Mouse (Mus musculus) neural tube, embryonic 13.5 days (tissue): Measurements from ENCODE around the gene Prkcd. TPM values are rescaled to one million over a fixed set of nuclear protein-coding genes. Genes with fewer than 3 reads are reported as not detected.
A peak's percentile ranks its signal among the peaks of the same experiment; 100 is the strongest.
"Not testable (repeated sequence)": the region's sequence is repeated elsewhere in the genome, so short reads cannot be mapped to it uniquely, and the experiment has no call there.

Experiments used
- ATAC-seq: fragments of 200-750 bp; cut with Nextera tagmentation; 2 replicates; pipeline ENCODE4 v1.8.0; 2017; ENCODE audit warnings: low read depth, mild to moderate bottlenecking, moderate TSS enrichment, moderate library complexity
- H3K27ac ChIP-seq: fragments of 300-500 bp; sonication (generic); replicated peaks from 2 replicates; pipeline ENCODE4 v1.5.1; 2015; ENCODE audit warnings: moderate library complexity, mild to moderate bottlenecking, inconsistent platforms
- H3K27me3 ChIP-seq: fragments of 300-500 bp; sonication (generic); 2 replicates; pipeline ENCODE4 v1.6.1; 2015; ENCODE audit warnings: mild to moderate bottlenecking, inconsistent platforms
- H3K36me3 ChIP-seq: fragments of 300-500 bp; sonication (generic); 2 replicates; pipeline ENCODE4 v1.6.1; 2015; ENCODE audit warnings: mild to moderate bottlenecking, inconsistent platforms
- H3K4me1 ChIP-seq: fragments of 300-500 bp; sonication (generic); replicated peaks from 2 replicates; pipeline ENCODE4 v1.6.1; 2015; ENCODE audit warnings: inconsistent platforms
- H3K4me2 ChIP-seq: fragments of 300-500 bp; sonication (generic); 2 replicates; pipeline ENCODE4 v1.6.1; 2015; ENCODE audit warnings: inconsistent platforms, mild to moderate bottlenecking, moderate library complexity
- H3K4me3 ChIP-seq: fragments of 300-500 bp; sonication (generic); 2 replicates; pipeline ENCODE4 v1.5.1; 2015; ENCODE audit warnings: mild to moderate bottlenecking, inconsistent platforms
- H3K9ac ChIP-seq: fragments of 300-500 bp; sonication (generic); 2 replicates; pipeline ENCODE4 v1.6.1; 2015; ENCODE audit warnings: moderate library complexity, mild to moderate bottlenecking, inconsistent platforms
- H3K9me3 ChIP-seq: fragments of 300-500 bp; sonication (generic); 2 replicates; pipeline ENCODE4 v1.6.1; 2016; ENCODE audit warnings: inconsistent platforms
- WGBS: fragments of 180-500 bp; shearing (Covaris S2); methylation state at CpG from one replicate; pipeline ENCODE4 v1.1.7; 2015; 5-methylcytosine and 5-hydroxymethylcytosine counted together
- polyA plus RNA-seq: library from polyadenylated mRNA; unstranded; fragments of >200 nt; fragmentation: Nextera tagmentation; extraction: Ambion mirVana; gene quantifications from 2 replicates; pipeline ENCODE4 v1.2.1, GENCODE M21; 2015

Gene Prkcd
- polyA plus RNA-seq, 1 experiment from 2014 or later, result 63.4 TPM

DNA sequence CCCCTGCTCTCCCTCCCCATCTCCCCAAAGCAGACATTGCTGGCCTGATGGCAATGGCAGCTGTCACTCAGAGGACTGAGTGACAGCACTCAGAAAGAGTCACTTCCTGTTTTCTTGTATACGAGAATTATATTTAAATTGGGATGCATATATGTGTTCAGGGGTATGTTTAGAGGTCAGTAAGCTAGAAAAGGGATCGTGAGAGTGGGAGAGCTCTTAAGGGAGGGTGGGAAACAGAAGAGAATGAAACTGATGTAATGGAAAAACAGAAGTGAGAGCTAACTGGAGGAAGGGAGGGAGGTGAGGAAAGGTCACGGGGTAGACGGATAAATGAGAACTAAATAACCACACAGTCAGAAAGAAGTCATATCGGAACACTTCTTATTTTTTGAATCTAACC, 46.8 kb downstream of the Prkcd start:
- WGBS, result 75% methylated on average over 5 of the region's 5 CpGs
- ATAC-seq, result no peak
- Histone ChIP-seq H3K9me3 (no peaks in the 10 kb centered on the region), H3K27ac (no peak overlapping the region), H3K4me2 (no peak overlapping the region), H3K4me3 (no peak overlapping the region), H3K9ac (no peak overlapping the region), H3K27me3 (no peaks in the 10 kb centered on the region), H3K4me1 (peaks cover 5% of the 10 kb centered on the region), H3K36me3 (peaks cover 20% of the 10 kb centered on the region)

DNA sequence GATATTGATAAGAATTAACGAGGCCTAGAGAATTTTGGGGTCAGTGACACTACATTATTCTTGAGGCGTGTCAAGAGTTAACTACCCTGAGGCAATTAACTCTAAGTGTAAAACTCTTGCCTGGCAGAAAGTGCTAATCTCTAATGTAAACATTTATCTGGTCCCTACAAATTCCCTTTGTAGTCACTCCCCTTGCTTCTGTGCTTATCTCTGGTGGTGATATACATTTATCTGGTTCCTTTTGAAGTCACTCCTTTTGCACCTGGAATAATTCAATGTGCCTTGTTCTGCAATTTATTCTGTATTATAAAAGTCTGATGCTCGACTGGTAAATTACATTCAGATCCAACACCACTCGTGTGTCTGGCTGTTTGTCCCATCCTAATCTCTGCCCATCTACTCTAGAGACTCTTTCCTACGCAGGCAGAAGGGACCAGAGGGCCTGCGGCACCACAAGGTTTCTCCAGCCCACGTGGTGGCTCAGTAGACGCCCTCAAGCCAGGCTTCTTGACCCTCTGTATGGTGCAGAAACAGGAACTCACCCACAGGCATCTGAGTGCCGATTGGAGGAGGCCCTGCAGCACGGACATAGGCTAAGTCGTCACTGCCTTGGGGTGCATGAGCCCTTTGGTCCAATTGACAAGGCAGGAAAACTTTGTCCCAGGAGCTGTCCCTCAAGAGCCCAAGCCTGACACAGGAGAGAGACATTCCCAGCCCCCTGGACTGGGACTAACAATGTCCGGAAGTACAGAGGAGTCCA, 48.5 kb downstream of the Prkcd start:
- WGBS, result 56% methylated on average over 10 of the region's 12 CpGs
- H3K27ac ChIP-seq, H3K9ac ChIP-seq, H3K4me2 ChIP-seq, H3K27me3 ChIP-seq, ATAC-seq, H3K9me3 ChIP-seq, H3K4me3 ChIP-seq, H3K4me1 ChIP-seq: not testable (repeated sequence)
- H3K36me3 ChIP-seq, result peaks cover 36% of the 10 kb centered on the region

DNA sequence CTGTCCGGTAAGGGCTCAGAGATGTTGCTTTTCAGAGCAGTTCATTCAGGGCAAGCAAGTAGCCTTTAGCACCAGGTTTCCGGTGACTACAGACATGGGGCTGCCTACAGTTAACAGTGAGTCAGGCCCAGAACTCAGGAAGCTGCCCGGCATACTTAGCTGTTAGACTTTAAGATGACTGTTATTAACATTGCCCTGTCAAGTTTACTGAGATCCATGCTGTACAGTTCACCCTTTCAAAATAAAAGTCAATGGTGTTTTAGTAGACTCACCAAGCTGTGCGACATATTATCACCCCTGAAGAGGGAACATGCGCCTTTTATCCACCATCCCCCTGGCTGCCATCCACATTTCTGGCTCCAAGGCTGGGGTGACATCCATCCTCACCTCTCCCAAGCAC, 49.8 kb downstream of the Prkcd start:
- Histone ChIP-seq H3K9ac (no peak overlapping the region), H3K4me1 (peaks cover 3% of the 10 kb centered on the region; the same call in 1 of the 2 replicates), H3K27me3 (no peaks in the 10 kb centered on the region), H3K4me3 (no peak overlapping the region), H3K27ac (no peak overlapping the region), H3K36me3 (peaks cover 48% of the 10 kb centered on the region), H3K4me2 (no peak overlapping the region), H3K9me3 (no peaks in the 10 kb centered on the region)
- ATAC-seq, result no peak
- 80% methylated on average over 5 of the region's 5 CpGs for WGBS

DNA sequence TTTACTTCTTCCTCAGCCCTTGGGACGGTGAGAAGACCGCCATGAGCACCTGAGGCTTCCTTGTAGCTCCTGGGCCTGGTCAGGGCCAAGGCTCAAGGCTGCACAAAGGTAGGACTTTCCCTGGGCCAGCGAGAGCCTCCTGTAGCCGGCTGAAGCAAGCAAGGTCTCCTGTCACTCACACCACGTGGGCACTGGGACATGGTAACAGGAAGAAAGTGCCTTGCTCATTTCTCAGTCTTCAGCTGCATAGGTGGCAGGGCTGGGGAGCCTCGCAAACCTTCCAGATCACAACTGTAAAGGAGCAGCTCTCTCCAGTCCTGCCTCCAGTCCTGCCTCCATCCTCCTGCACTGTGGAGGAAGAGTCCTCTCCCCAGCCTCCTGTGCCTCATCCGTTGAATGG, 50.2 kb downstream of the Prkcd start:
- Histone ChIP-seq H3K9me3 (no peaks in the 10 kb centered on the region), H3K4me1 (peaks cover 3% of the 10 kb centered on the region; the same call in 1 of the 2 replicates), H3K27ac (no peak overlapping the region), H3K9ac (no peak overlapping the region), H3K36me3 (peaks cover 53% of the 10 kb centered on the region), H3K4me2 (no peak overlapping the region), H3K27me3 (no peaks in the 10 kb centered on the region), H3K4me3 (no peak overlapping the region)
- WGBS, result 76% methylated on average over 7 of the region's 7 CpGs
- no peak for ATAC-seq

DNA sequence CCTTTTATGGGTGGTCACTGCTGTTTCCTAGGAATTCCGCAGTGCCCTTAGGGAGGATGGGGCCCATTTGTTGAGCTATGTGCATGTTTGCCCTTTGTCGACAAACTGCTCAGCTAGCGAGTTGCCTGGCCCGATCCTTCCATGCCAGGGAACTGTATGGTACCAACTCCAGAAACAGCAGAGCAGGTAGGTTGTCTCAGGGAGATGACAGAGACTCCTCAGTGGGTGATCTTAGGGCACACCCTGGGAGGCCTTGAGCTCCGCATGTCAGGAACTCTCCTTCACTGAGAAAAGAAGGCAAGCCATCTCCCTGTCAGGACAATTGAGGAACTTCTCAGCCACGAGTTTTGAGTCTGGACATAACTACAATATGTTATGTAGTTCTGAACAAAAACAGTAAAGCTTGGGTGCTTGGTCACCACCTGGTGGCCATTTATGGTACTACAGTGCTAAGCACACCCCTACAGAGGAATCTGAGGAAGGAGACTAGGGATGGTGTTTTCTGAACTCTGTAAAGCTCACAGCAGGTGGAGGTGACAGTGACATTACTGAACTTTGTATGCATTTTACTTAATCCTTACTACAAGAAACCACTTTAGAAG, 51.9 kb downstream of the Prkcd start:
- H3K9me3 ChIP-seq, result no peaks in the 10 kb centered on the region
- peaks cover 69% of the 10 kb centered on the region for H3K36me3 ChIP-seq
- H3K9ac ChIP-seq, result no peak overlapping the region
- ATAC-seq, result 0 out of 2 replicates have a peak, but pooled peaks have one; percentile 36
- H3K4me2 ChIP-seq, result no peak overlapping the region
- WGBS, result 66% methylated on average over 6 of the region's 6 CpGs
- H3K27ac ChIP-seq, result 0 out of 2 replicates have a peak overlapping the region, but pooled peaks have one; percentile 3
- H3K27me3 ChIP-seq, result no peaks in the 10 kb centered on the region
- no peaks in the 10 kb centered on the region for H3K4me1 ChIP-seq
- no peak overlapping the region for H3K4me3 ChIP-seq

DNA sequence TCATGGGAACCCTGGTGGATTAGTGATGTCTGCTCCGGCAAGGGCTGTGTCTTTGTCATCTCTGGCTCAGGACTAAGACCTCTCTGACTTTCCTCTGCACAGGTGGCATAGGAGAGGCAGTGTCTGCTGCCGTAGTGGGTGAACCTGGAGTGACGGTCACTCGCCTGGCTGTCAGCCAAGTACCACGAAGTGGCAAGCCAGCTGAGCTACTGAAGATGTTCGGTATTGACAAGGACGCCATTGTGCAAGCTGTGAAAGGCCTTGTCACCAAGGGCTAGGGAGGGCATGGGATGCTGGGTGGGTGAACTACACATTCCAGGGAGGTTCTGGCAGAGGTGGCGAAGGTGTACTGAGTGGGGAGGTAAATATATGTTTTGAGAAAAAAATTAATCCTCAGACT, 52.8 kb downstream of the Prkcd start:
- H3K27ac ChIP-seq, result no peak overlapping the region
- H3K36me3 ChIP-seq, result peaks cover 77% of the 10 kb centered on the region
- no peaks in the 10 kb centered on the region for H3K9me3 ChIP-seq
- ATAC-seq, result no peak
- WGBS, result 67% methylated on average over 8 of the region's 8 CpGs
- no peak overlapping the region for H3K4me3 ChIP-seq
- H3K27me3 ChIP-seq, result no peaks in the 10 kb centered on the region
- no peak overlapping the region for H3K9ac ChIP-seq
- no peak overlapping the region for H3K4me2 ChIP-seq
- no peaks in the 10 kb centered on the region for H3K4me1 ChIP-seq

DNA sequence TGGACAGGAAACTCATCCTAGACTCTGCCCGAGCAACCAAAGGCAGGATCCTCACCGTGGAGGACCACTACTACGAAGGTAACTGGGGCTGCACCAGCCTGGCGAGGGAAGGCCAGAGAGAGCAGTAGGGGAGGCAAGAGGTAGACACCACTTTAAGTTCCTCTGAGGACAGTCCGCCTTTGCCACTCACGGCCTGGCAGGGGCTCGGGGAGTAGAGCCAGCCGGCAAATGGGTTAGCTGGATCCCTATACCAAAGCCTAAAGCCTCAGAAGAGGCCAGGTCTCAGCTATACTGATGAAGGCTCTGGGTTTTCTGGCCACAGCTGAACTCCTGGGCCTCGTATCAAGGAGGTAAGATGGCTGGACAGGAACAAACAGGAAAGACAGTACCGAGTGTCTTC, 53.8 kb downstream of the Prkcd start:
- 92% methylated on average over 10 of the region's 10 CpGs for WGBS
- H3K27ac ChIP-seq, result no peak overlapping the region
- no peaks in the 10 kb centered on the region for H3K4me1 ChIP-seq
- ATAC-seq, result no peak
- H3K9me3 ChIP-seq, result no peaks in the 10 kb centered on the region
- H3K4me3 ChIP-seq, result no peak overlapping the region
- H3K9ac ChIP-seq, result no peak overlapping the region
- H3K27me3 ChIP-seq, result no peaks in the 10 kb centered on the region
- H3K36me3 ChIP-seq, result peaks cover 87% of the 10 kb centered on the region
- no peak overlapping the region for H3K4me2 ChIP-seq

DNA sequence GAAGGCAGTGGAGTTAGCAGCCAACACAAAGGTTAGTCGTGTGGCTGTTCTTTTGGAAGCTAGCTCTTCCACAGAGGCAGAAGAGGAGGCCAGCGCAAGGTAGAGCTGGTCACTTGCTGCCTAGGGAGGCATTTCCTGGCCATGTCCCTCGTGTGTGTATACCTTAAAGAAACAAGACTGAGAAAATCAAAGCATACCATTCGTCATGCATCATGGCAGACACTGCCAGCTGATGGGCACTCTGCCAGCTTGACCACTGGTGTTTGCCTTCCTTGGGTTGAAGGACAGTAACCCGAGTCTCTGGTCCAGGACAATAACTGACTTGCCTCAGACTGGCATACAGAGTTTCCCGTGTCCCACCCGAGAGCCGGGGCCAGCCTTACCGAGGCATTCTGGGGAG, 55.7 kb downstream of the Prkcd start:
- WGBS, result 84% methylated on average over 9 of the region's 9 CpGs
- H3K4me1 ChIP-seq, result no peaks in the 10 kb centered on the region

DNA sequence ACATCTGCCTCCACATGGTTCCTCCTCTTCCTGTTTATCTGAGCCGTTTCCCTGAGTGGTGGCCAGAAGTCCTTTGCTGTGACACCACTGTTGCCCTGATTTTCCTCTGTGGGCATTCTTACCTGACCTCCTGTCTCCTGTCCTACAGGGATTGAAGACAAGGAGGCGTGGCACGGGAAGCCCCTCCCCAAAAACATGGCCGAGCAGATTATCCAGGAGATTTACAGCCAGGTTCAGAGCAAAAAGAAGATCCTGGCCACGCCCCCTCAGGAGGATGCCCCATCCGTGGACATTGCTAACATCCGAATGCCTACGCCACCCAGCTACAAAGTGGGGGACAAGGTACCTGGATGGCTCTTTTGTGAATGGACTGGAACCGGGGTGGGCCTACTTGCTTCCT, 58.0 kb downstream of the Prkcd start:
- Histone ChIP-seq H3K27ac (no peak overlapping the region), H3K4me2 (no peak overlapping the region), H3K9ac (no peak overlapping the region), H3K4me1 (no peaks in the 10 kb centered on the region), H3K36me3 (peaks cover 92% of the 10 kb centered on the region), H3K9me3 (no peaks in the 10 kb centered on the region), H3K27me3 (no peaks in the 10 kb centered on the region), H3K4me3 (no peak overlapping the region)
- no peak for ATAC-seq
- 88% methylated on average over 9 of the region's 9 CpGs for WGBS

More for the DNA sequence above, 55.7 kb downstream of the Prkcd start:
- Histone ChIP-seq H3K36me3 (peaks cover 94% of the 10 kb centered on the region), H3K9me3 (no peaks in the 10 kb centered on the region), H3K9ac (no peak overlapping the region), H3K4me2 (no peak overlapping the region), H3K27me3 (no peaks in the 10 kb centered on the region), H3K27ac (no peak overlapping the region), H3K4me3 (no peak overlapping the region)
- ATAC-seq, result no peak

DNA sequence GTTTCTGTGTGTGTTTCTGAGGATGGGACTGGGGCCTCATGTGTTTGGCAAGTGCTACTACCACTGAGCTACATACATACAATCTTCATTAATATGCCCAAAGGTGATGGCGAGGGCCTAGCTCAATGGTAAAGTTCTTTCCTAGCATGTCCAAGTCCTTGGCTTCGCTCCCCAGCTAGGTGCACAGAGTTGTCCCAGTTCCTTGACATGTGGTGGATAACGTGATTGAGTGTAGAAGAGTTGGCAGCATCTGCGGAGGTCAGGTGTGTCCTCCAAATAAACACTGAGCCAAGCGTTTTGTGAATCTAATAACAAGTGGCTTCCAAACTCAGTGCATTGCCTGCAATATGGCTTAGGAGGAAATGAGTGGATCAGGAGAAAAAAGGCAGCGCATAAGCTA, 59.7 kb downstream of the Prkcd start:
- no peak for ATAC-seq
- no peaks in the 10 kb centered on the region for H3K9me3 ChIP-seq
- H3K27me3 ChIP-seq, result no peaks in the 10 kb centered on the region
- peaks cover 82% of the 10 kb centered on the region for H3K36me3 ChIP-seq
- H3K4me2 ChIP-seq, result no peak overlapping the region
- H3K4me1 ChIP-seq, result peaks cover 6% of the 10 kb centered on the region
- WGBS, result 94% methylated on average over 6 of the region's 6 CpGs
- no peak overlapping the region for H3K27ac ChIP-seq
- no peak overlapping the region for H3K4me3 ChIP-seq
- no peak overlapping the region for H3K9ac ChIP-seq

DNA sequence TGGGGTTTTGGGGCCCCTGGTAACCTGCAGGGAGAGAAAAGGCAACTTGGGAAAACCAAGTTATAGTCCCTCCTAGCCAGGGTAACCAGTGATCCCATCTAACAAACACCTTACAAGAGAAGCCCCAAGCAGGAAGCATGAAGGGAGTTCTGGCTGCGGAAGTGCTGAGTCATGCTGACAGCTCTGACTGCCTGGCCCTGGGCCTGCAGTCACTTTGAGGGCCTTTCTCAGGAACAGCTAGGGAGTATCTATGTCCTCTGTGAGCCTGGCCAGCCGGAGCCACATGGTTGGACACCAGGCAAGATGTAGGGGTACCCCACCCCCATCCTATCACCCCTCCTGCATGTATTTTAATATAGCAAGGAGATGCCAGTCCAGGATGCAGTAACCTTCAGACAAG, 61.6 kb downstream of the Prkcd start:
- no peaks in the 10 kb centered on the region for H3K27me3 ChIP-seq
- no peak overlapping the region for H3K9ac ChIP-seq
- no peak overlapping the region for H3K4me2 ChIP-seq
- 98% methylated on average over 2 of the region's 2 CpGs for WGBS
- H3K4me1 ChIP-seq, result peaks cover 13% of the 10 kb centered on the region
- ATAC-seq, result no peak
- no peak overlapping the region for H3K27ac ChIP-seq
- no peak overlapping the region for H3K4me3 ChIP-seq
- H3K9me3 ChIP-seq, result no peaks in the 10 kb centered on the region
- H3K36me3 ChIP-seq, result peaks cover 83% of the 10 kb centered on the region

DNA sequence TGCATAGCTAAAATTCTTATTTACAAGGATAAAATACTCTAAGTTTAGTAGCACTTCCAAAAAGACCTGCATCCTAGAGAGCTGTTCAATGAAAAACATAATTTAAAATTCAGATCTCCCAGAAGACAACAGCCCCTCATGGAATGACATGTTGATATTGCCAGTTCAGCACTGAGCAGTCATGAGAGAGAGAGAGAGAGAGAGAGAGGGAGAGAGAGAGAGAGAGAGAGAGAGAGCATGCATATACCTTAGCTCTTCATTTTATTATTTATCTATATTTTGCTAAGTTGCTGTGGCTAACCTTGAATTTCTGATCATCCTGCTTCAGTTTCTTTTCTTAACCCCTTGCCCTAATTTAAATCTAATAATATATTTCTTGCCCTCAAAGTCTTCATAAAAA, 63.7 kb downstream of the Prkcd start:
- Histone ChIP-seq H3K4me1 (peaks cover 16% of the 10 kb centered on the region), H3K36me3 (peaks cover 74% of the 10 kb centered on the region), H3K27me3 (no peaks in the 10 kb centered on the region), H3K9ac (no peak overlapping the region), H3K27ac (no peak overlapping the region), H3K4me2 (no peak overlapping the region), H3K9me3 (no peaks in the 10 kb centered on the region), H3K4me3 (no peak overlapping the region)
- no peak for ATAC-seq
